Mouse (Mus musculus) kidney, adult 2 months (tissue): ENCODE data around the gene Blzf1.

Experiments
- CTCF ChIP-seq: fragments of 200-500 bp; conservative IDR thresholded peaks from 2 replicates; pipeline ENCODE4 v1.5.1; 2011; ENCODE audit warnings: low read depth, mild to moderate bottlenecking, control low read depth, low read length, moderate library complexity, mixed read lengths; ENCODE audit not compliant: insufficient read depth, insufficient read length
- POLR2A ChIP-seq: fragments of 200-500 bp; IDR thresholded peaks from one replicate; pipeline ENCODE4 v1.6.1; 2011; ENCODE audit warnings: low read depth, low read length, control low read depth

GRCm38 (mm10) chr1:164260171-164261028, 46.9 kb downstream of the Blzf1 start:
- no peak for TF ChIP-seq POLR2A
- TF ChIP-seq CTCF = no peak
